Mouse (Mus musculus) bone marrow, adult 2 months (tissue): ENCODE measurements around the gene Stxbp5.

Source experiments
- CTCF ChIP-seq: fragments of 200-500 bp; IDR thresholded peaks from 2 replicates; pipeline ENCODE4 v1.5.1; 2011; ENCODE audit warnings: low read length, control low read depth; ENCODE audit not compliant: control insufficient read depth, insufficient read depth
- POLR2A ChIP-seq: fragments of 200-500 bp; IDR thresholded peaks from 2 replicates; pipeline ENCODE4 v1.6.1; 2011; ENCODE audit warnings: low read depth, mild to moderate bottlenecking, control low read depth, low read length, borderline replicate concordance; ENCODE audit not compliant: control insufficient read depth

- TF ChIP-seq CTCF (no peak), POLR2A (no peak)
These were observed 145.9 kb downstream of the Stxbp5 start for GRCm38 (mm10) chr10:9754893-9755541.
